Mouse (Mus musculus) ES-E14 (cell line): ENCODE measurements around the gene Cldn15.

ENCODE experiments used
- HCFC1 ChIP-seq: IDR thresholded peaks from 2 replicates; pipeline ENCODE4 v1.6.1; 2012; ENCODE audit warnings: low read length, inconsistent platforms, borderline replicate concordance; ENCODE audit not compliant: insufficient read depth
- ZC3H11A ChIP-seq: IDR thresholded peaks from 2 replicates; pipeline ENCODE4 v1.6.1; 2012; ENCODE audit warnings: low read depth, mild to moderate bottlenecking, inconsistent platforms, low read length, borderline replicate concordance

- TF ChIP-seq ZC3H11A (no peak), HCFC1 (no peak)
These were observed 14.3 kb upstream of the Cldn15 start for GRCm38 (mm10) chr5:136952153-136952552.
